Mouse (Mus musculus) cortical plate, adult 2 months (tissue): ENCODE data around the gene Fbxl19.

Experiments used
- CTCF ChIP-seq: fragments of 200-500 bp; IDR thresholded peaks from 2 replicates; pipeline ENCODE4 v1.5.1; 2011; ENCODE audit warnings: mild to moderate bottlenecking, control low read depth, low read length; ENCODE audit not compliant: insufficient read depth; ENCODE audit errors: extremely low read depth
- POLR2A ChIP-seq: fragments of 200-500 bp; IDR thresholded peaks from 2 replicates; pipeline ENCODE4 v1.6.1; 2011; ENCODE audit warnings: mild to moderate bottlenecking, low read length, control low read depth; ENCODE audit not compliant: insufficient read depth; ENCODE audit errors: extremely low read depth

DNA sequence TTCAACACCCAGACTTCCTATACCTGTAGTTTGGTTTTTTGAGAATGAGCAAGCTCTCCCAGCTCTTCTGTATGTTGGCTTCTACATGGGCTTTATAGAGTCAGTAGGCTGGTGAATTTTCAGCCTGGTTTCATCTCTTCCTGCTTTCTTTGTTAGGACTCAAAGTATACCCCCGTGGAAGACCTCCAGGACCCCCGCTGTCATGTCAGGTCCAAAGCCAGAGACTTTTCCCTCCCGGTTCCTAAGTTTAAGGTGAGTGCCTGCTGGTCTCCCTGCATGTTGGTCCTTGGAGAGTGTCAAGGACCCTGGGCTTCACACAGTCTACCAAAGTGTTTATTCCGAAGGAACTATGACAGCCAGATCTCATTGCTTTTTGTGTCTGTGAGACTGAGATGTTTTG is 34.0 kb downstream of the Fbxl19 start:
- TF ChIP-seq POLR2A (no peak), CTCF (no peak)
